Mouse (Mus musculus) intestine, embryonic 15.5 days (tissue): ENCODE measurements around the gene Gm14401. TPM values are rescaled to one million over a fixed set of nuclear protein-coding genes. Genes with fewer than 3 reads are reported as not detected.
"Not testable (repeated sequence)": the region's sequence is repeated elsewhere in the genome, so short reads cannot be mapped to it uniquely, and the experiment has no call there.

Experiments
- ATAC-seq: fragments of 200-750 bp; cut with Nextera tagmentation; 2 replicates; pipeline ENCODE4 v1.8.0; 2017; ENCODE audit warnings: moderate TSS enrichment, moderate library complexity
- H3K27ac ChIP-seq: fragments of 300-500 bp; sonication (generic); 2 replicates; pipeline ENCODE4 v1.5.1; 2015; ENCODE audit warnings: mild to moderate bottlenecking, inconsistent platforms
- H3K27me3 ChIP-seq: fragments of 300-500 bp; sonication (generic); replicated peaks from 2 replicates; pipeline ENCODE4 v1.6.1; 2015; ENCODE audit warnings: inconsistent platforms
- H3K36me3 ChIP-seq: fragments of 300-500 bp; sonication (generic); 2 replicates; pipeline ENCODE4 v1.6.1; 2015; ENCODE audit warnings: inconsistent platforms
- H3K4me1 ChIP-seq: fragments of 300-500 bp; sonication (generic); replicated peaks from 2 replicates; pipeline ENCODE4 v1.6.1; 2015; ENCODE audit warnings: inconsistent platforms
- H3K4me2 ChIP-seq: fragments of 300-500 bp; sonication (generic); replicated peaks from 2 replicates; pipeline ENCODE4 v1.6.1; 2015; ENCODE audit warnings: mild to moderate bottlenecking, inconsistent platforms
- H3K4me3 ChIP-seq: fragments of 300-500 bp; sonication (generic); replicated peaks from 2 replicates; pipeline ENCODE4 v1.5.1; 2015; ENCODE audit warnings: inconsistent platforms
- H3K9ac ChIP-seq: fragments of 300-500 bp; sonication (generic); 2 replicates; pipeline ENCODE4 v1.6.1; 2015; ENCODE audit warnings: inconsistent platforms
- H3K9me3 ChIP-seq: fragments of 300-500 bp; sonication (generic); 2 replicates; pipeline ENCODE4 v1.6.1; 2016; ENCODE audit warnings: inconsistent platforms
- WGBS: fragments of 180-500 bp; shearing (Covaris S2); methylation state at CpG from one replicate; pipeline ENCODE4 v1.1.7; 2015; 5-methylcytosine and 5-hydroxymethylcytosine counted together
- polyA plus RNA-seq: library from polyadenylated mRNA; unstranded; fragments of >200 nt; fragmentation: Nextera tagmentation; extraction: Ambion mirVana; gene quantifications from 2 replicates; pipeline ENCODE4 v1.2.1, GENCODE M21; 2015

Gm14401 gene
- 0.16 and 0.31 TPM in 2 replicates for polyA plus RNA-seq

GRCm38 (mm10) chr2:177073432-177074423 lies at the start of gene Gm14401:
Gene Gm14401, plus strand, starts transcription at chr2:177074320.
- H3K4me1 ChIP-seq, H3K9me3 ChIP-seq, H3K36me3 ChIP-seq, H3K4me2 ChIP-seq, H3K4me3 ChIP-seq, ATAC-seq, H3K27me3 ChIP-seq, H3K27ac ChIP-seq, H3K9ac ChIP-seq: not testable (repeated sequence)
- 67% methylated on average over 7 of the region's 7 CpGs for WGBS

DNA sequence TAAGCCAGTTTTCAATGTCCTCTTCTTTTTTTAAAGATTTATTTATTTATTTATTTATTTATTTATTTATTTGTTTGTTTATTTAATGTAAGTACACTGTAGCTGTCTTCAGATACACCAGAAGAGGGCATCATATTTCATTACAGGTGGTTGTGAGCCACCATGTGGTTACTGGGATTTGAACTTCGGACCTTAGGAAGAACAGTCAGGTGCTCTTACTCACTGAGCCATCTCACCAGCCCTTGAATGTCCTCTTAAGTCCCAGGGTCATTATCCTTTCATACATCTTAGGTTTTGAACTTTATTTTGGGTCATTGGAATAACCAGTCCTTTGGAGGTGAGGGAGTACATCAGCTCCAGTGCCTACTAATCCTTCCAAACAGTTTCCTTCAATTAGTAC lies 1.3 kb upstream of the Gm14401 start:
- not testable (repeated sequence) for ATAC-seq, H3K27me3 ChIP-seq, H3K9ac ChIP-seq, H3K4me2 ChIP-seq, H3K36me3 ChIP-seq, H3K4me3 ChIP-seq, H3K4me1 ChIP-seq, H3K27ac ChIP-seq, H3K9me3 ChIP-seq
- WGBS = 90% methylated on average over 1 of the region's 1 CpGs

DNA sequence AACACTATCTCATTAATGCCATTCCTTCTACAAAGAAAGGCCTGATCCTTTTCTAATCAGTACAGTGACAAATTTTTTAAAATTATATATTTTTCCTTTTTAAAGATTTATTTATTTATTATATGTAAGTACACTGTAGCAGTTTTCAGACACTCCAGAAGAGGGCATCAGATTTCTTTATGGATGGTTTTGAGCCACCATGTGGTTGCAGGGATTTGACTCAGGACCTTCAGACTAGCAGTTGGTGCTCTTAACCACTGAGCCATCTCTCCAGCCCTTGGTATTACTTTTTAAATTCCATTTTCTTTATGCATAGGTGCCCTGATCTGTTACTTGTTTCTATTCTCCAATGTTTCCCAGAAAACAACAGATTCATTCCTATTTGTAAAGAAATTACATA lies 895 bp downstream of the Gm14401 start:
- H3K9ac ChIP-seq, H3K27me3 ChIP-seq, H3K4me3 ChIP-seq, H3K36me3 ChIP-seq, H3K9me3 ChIP-seq, H3K27ac ChIP-seq, H3K4me2 ChIP-seq, H3K4me1 ChIP-seq, ATAC-seq: not testable (repeated sequence)

DNA sequence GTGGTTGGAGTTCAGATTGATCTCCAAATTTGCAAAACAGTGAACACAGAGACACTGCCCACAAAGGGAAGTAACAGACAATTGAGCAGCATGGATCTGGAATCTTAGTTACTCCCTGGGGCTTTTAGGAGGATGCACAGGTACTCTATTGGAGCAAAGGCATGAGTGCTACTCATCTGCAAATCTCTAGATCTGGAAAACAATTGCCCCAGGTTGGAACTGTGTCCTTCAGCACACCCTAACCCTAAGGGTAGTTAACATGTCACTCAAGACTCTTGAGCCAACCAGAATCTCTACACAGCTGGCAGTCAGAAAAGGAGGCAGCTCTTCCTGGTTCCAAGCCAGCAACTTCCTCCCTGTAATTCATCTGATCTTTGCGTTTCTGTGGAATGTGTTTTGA lies 5.7 kb downstream of the Gm14401 start:
- H3K4me1 ChIP-seq, H3K9ac ChIP-seq, ATAC-seq, H3K36me3 ChIP-seq, H3K27me3 ChIP-seq, H3K4me2 ChIP-seq, H3K27ac ChIP-seq, H3K9me3 ChIP-seq, H3K4me3 ChIP-seq: not testable (repeated sequence)
- WGBS = 73% methylated on average over 1 of the region's 1 CpGs

DNA sequence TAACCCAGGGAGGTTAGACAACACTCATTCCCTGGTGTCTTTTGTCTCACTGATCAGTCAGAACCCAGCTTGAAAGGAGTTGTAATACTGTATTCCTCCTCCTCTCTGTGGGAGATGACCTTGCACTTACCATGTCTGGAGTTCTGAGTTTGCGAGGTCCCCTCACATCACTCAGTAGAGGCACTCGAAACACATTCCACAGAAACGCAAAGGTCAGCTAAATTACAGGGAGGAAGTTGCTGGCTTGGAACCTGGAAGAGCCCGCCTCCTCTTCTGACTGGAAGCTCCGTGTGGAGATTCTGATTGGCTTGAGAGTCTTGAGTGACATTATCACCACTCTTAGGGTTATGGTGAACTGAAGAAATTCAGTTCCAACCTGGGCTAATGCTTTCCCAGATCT lies 35.0 kb downstream of the Gm14401 start:
- not testable (repeated sequence) for H3K9me3 ChIP-seq, H3K4me1 ChIP-seq, H3K4me3 ChIP-seq, H3K36me3 ChIP-seq, H3K27ac ChIP-seq, H3K4me2 ChIP-seq, ATAC-seq, H3K9ac ChIP-seq, H3K27me3 ChIP-seq
- WGBS = 90% methylated on average over 5 of the region's 5 CpGs

GRCm38 (mm10) chr2:177129097-177129496 lies 55.0 kb downstream of the Gm14401 start:
- not testable (repeated sequence) for H3K9me3 ChIP-seq, ATAC-seq, H3K4me1 ChIP-seq

More at GRCm38 (mm10) chr2:177129097-177129496, 55.0 kb downstream of the Gm14401 start:
- not testable (repeated sequence) for H3K4me2 ChIP-seq, H3K27ac ChIP-seq, H3K9ac ChIP-seq, H3K4me3 ChIP-seq, H3K27me3 ChIP-seq, H3K36me3 ChIP-seq
- WGBS = 37% methylated on average over 1 of the region's 1 CpGs

Other genes with a start within 250 kb of the Gm14401 start
- gene Gm14408, start 243.2 kb upstream of the Gm14401 start, polyA plus RNA-seq = not detected in 2 replicates
- gene Gm14296, start 146.5 kb upstream of the Gm14401 start, polyA plus RNA-seq = 5.6 and 10.3 TPM in 2 replicates
- 7.9 and 9.0 TPM in 2 replicates for gene Gm14419, start 73.4 kb upstream of the Gm14401 start, polyA plus RNA-seq
- 18.1 and 22.3 TPM in 2 replicates for gene Gm14410, start 132.1 kb downstream of the Gm14401 start, polyA plus RNA-seq
- gene Gm14409, start 192.7 kb downstream of the Gm14401 start, polyA plus RNA-seq = not detected in 2 replicates
- 0.41 TPM in 1 of 2 replicates, not detected in the other for gene Gm14412, start 250.0 kb downstream of the Gm14401 start, polyA plus RNA-seq